Mouse (Mus musculus): ENCODE measurements around the gene Tcp11. TPM values are rescaled to one million over a fixed set of nuclear protein-coding genes. Genes with fewer than 3 reads are reported as not detected.

Gene Tcp11
- total RNA-seq, 1 experiment: 4.8 TPM

DNA sequence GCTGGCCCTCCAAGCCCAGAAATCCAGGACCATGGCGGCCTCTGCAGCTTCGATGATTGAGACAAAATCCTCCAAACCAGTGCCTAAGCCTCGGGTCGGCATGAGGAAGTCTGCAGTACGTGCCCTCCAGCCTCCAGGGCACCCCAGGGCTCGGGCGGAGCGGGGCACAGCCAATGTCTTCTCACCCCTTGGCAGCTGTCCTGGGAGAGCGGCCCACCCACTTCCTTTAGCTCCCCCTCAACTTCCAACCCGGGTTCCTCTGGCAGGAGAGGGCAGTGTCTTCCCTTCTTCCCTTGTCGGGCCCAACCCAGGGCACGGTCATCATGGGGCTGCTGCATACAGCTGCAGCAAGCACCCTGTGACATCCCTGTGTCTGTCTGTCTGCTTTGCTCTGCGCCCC lies 22.1 kb downstream of the Tcp11 start:
- H3K9ac ChIP-seq (ENCODE audit: insufficient read depth, low read depth, low read length, poor library complexity, severe bottlenecking): no peak overlapping the region
- H3K27ac ChIP-seq (ENCODE audit: insufficient read depth, low read depth, low read length, poor library complexity, severe bottlenecking): no peak overlapping the region
- no peak for DNase-seq (ENCODE audit: low read depth, low spot score)
- in situ Hi-C loops (cut with MboI; ENCODE audit: low sequenced_read_pairs in 2 of 2, unreplicated experiment in 2 of 2): no loop called here
- H3K9me3 ChIP-seq (ENCODE audit: control insufficient read depth, insufficient read depth, low read depth, low read length): no peaks in the 10 kb centered on the region
- TF ChIP-seq CHD2 (IDR thresholded peaks at IDR 0.05; ENCODE audit: low read depth, low read length) (no peak), ZNF384 (IDR thresholded peaks at IDR 0.05; ENCODE audit: low read depth, low read length) (no peak), ZC3H11A (IDR thresholded peaks at IDR 0.05; ENCODE audit: borderline replicate concordance, low read depth, low read length) (no peak), MAFK (IDR thresholded peaks at IDR 0.05; ENCODE audit: insufficient read depth, low read depth, low read length) (no peak)
- H3K36me3 ChIP-seq (ENCODE audit: control insufficient read depth, insufficient read depth, low read length, poor library complexity, severe bottlenecking): peaks cover 3% of the 10 kb centered on the region; the same call in 1 of the 2 replicates
- H3K4me3 ChIP-seq (ENCODE audit: insufficient read depth in 1 of 2, low read depth in 1 of 2, low read length in 2 of 2, poor library complexity in 1 of 2, severe bottlenecking in 1 of 2): no peak overlapping the region
- H3K4me1 ChIP-seq (ENCODE audit: control insufficient read depth in 2 of 2, insufficient read depth in 2 of 2, low read length in 2 of 2, poor library complexity in 1 of 2): peaks cover 0 to 8% of the 10 kb centered on the region in 2 experiments; a peak in 1 of 4 replicates

DNA sequence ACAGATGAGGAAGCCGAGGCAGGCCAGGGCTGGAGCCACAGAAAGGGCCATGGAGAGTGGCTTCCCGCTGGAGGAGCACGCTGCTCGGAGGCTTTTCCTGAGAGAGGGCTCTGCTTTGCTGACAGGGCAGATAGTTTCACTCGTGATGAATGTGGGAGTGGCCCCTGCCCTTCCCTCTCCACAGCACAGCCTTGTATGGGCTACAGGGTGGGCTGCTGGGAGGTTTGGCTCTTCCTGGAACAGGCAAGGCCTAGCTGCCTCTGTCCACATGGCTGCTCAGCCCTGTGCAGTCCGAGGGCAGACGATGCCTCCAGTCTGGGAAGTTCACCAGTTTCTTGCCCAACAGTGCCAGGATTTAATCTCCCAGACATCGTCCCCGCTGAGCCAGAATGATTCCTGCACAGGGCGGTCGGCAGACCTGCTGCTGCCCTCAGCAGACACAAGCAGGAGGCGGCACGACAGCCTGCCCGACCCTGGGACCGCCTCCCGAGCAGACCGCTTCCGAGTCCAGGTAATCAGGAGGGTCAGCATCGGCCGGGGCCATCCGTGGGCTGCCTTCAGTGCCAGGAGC lies 28.1 kb downstream of the Tcp11 start:
- H3K9ac ChIP-seq (ENCODE audit: insufficient read depth, low read depth, low read length, poor library complexity, severe bottlenecking): peak overlapping the region; percentile 16
- in situ Hi-C loops (cut with MboI; ENCODE audit: low sequenced_read_pairs in 2 of 2, unreplicated experiment in 2 of 2): no loop called here
- H3K4me3 ChIP-seq (ENCODE audit: insufficient read depth in 1 of 2, low read depth in 1 of 2, low read length in 2 of 2, poor library complexity in 1 of 2, severe bottlenecking in 1 of 2): no peak overlapping the region
- H3K36me3 ChIP-seq (ENCODE audit: control insufficient read depth, insufficient read depth, low read length, poor library complexity, severe bottlenecking): peaks cover 3% of the 10 kb centered on the region; the same call in 1 of the 2 replicates
- no peak overlapping the region for H3K27ac ChIP-seq (ENCODE audit: insufficient read depth, low read depth, low read length, poor library complexity, severe bottlenecking)
- H3K4me1 ChIP-seq (ENCODE audit: control insufficient read depth in 2 of 2, insufficient read depth in 2 of 2, low read length in 2 of 2, poor library complexity in 1 of 2): peaks cover 0 to 10% of the 10 kb centered on the region in 2 experiments; a peak in 1 of 4 replicates
- TF ChIP-seq ZC3H11A (IDR thresholded peaks at IDR 0.05; ENCODE audit: borderline replicate concordance, low read depth, low read length) (no peak), MAFK (IDR thresholded peaks at IDR 0.05; ENCODE audit: insufficient read depth, low read depth, low read length) (0 out of 2 replicates have a peak, but pooled peaks have one; percentile 29)
- no peak for DNase-seq (ENCODE audit: low read depth, low spot score)
- no peaks in the 10 kb centered on the region for H3K9me3 ChIP-seq (ENCODE audit: control insufficient read depth, insufficient read depth, low read depth, low read length)

DNA sequence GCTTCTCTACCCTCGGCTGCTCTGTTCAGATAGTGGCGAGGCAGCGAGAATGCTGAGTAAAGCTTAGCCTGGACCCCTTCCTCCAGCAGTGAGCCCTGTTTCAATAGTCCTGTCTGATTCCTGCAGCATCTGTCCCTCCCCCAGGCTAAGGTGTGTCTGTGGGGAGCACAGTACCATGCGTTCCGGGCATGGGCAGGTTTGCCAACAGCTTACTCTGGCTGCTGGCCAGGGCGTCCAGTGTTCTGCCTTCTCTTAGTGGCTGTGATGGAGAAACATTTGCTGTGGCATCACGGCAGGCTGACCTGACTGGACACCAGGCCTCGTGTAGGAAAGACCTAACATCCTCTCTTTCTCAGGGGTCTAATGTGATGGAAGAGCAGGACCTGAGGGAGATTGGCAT lies 30.2 kb downstream of the Tcp11 start:
- no peak for DNase-seq (ENCODE audit: low read depth, low spot score)
- no peak for TF ChIP-seq ZNF384 (IDR thresholded peaks at IDR 0.05; ENCODE audit: low read depth, low read length)
- TF ChIP-seq MAFK (IDR thresholded peaks at IDR 0.05; ENCODE audit: insufficient read depth, low read depth, low read length): no peak
- no peak for TF ChIP-seq CHD2 (IDR thresholded peaks at IDR 0.05; ENCODE audit: low read depth, low read length)
- TF ChIP-seq HCFC1 (IDR thresholded peaks at IDR 0.05; ENCODE audit: borderline replicate concordance, insufficient read depth, low read length): no peak
- TF ChIP-seq ZC3H11A (IDR thresholded peaks at IDR 0.05; ENCODE audit: borderline replicate concordance, low read depth, low read length): no peak
- Histone ChIP-seq H3K4me1 (ENCODE audit: control insufficient read depth in 2 of 2, insufficient read depth in 2 of 2, low read length in 2 of 2, poor library complexity in 1 of 2) (peaks cover 0 to 10% of the 10 kb centered on the region in 2 experiments; a peak in 1 of 4 replicates), H3K27ac (ENCODE audit: insufficient read depth, low read depth, low read length, poor library complexity, severe bottlenecking) (no peak overlapping the region), H3K9me3 (ENCODE audit: control insufficient read depth, insufficient read depth, low read depth, low read length) (no peaks in the 10 kb centered on the region), H3K4me3 (ENCODE audit: insufficient read depth in 1 of 2, low read depth in 1 of 2, low read length in 2 of 2, poor library complexity in 1 of 2, severe bottlenecking in 1 of 2) (no peak overlapping the region), H3K9ac (ENCODE audit: insufficient read depth, low read depth, low read length, poor library complexity, severe bottlenecking) (no peak overlapping the region), H3K36me3 (ENCODE audit: control insufficient read depth, insufficient read depth, low read length, poor library complexity, severe bottlenecking) (peaks cover 3% of the 10 kb centered on the region; the same call in 1 of the 2 replicates)
- in situ Hi-C loops (cut with MboI; ENCODE audit: low sequenced_read_pairs in 2 of 2, unreplicated experiment in 2 of 2): no loop called here

DNA sequence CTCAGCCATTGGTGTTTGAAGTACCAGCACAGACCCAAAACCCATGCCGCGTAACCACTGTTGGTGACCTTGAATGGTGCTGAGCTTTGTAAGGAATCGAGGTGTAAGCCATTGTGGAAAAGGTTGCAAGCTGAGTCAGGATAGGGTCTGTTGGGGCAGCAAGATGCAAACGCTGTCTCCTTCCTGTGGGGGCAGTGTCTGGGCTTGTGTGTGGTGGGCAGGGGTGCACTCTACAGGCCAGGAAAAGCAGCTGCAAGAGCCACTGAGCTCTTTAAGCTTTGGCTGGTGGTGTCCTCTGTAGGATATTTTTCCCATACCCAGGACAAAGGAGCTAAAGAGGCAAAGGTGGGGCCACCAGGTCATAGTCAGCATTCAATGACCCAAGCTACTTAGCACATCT lies 32.0 kb downstream of the Tcp11 start:
- no peak overlapping the region for H3K4me3 ChIP-seq (ENCODE audit: insufficient read depth in 1 of 2, low read depth in 1 of 2, low read length in 2 of 2, poor library complexity in 1 of 2, severe bottlenecking in 1 of 2)
- H3K9me3 ChIP-seq (ENCODE audit: control insufficient read depth, insufficient read depth, low read depth, low read length): no peaks in the 10 kb centered on the region
- H3K4me1 ChIP-seq (ENCODE audit: control insufficient read depth in 2 of 2, insufficient read depth in 2 of 2, low read length in 2 of 2, poor library complexity in 1 of 2): peaks cover 0 to 10% of the 10 kb centered on the region in 2 experiments; a peak in 1 of 4 replicates
- no peaks in the 10 kb centered on the region; the same call in 1 of the 2 replicates for H3K36me3 ChIP-seq (ENCODE audit: control insufficient read depth, insufficient read depth, low read length, poor library complexity, severe bottlenecking)
- in situ Hi-C loops (cut with MboI; ENCODE audit: low sequenced_read_pairs in 2 of 2, unreplicated experiment in 2 of 2): no loop called here
- no peak overlapping the region for H3K27ac ChIP-seq (ENCODE audit: insufficient read depth, low read depth, low read length, poor library complexity, severe bottlenecking)
- TF ChIP-seq MAFK (IDR thresholded peaks at IDR 0.05; ENCODE audit: insufficient read depth, low read depth, low read length): peak; percentile 60; the same call in 1 of the 2 replicates
- TF ChIP-seq ZC3H11A (IDR thresholded peaks at IDR 0.05; ENCODE audit: borderline replicate concordance, low read depth, low read length): peak; percentile 67; the same call in 1 of the 2 replicates
- no peak for TF ChIP-seq CHD2 (IDR thresholded peaks at IDR 0.05; ENCODE audit: low read depth, low read length)
- 0 out of 2 replicates have a peak, but pooled peaks have one; percentile 31 for TF ChIP-seq ZNF384 (IDR thresholded peaks at IDR 0.05; ENCODE audit: low read depth, low read length)
- no peak for TF ChIP-seq HCFC1 (IDR thresholded peaks at IDR 0.05; ENCODE audit: borderline replicate concordance, insufficient read depth, low read length)
- peak; percentile 66 for DNase-seq (ENCODE audit: low read depth, low spot score)
- H3K9ac ChIP-seq (ENCODE audit: insufficient read depth, low read depth, low read length, poor library complexity, severe bottlenecking): no peak overlapping the region
